Mouse (Mus musculus): ENCODE measurements around the gene Rab30.

DNA sequence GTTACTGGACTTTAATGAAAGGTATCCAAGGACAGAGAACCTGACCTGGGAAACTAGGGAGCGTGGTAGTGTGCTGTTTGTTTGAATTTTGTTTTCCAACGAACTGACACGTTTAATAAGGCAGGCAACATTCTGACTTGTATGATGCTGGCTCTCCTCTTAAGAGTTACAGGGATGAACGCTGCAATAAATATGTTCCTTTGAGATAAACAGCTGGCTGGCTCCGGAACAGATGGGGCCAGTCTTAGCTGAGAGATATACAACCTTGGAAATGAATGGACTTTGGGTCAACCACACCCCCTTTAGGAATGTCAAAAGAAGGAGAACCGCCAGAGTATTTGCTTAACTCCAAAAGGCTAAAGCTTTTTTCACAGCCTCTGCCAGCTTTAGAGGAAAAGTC is 1.4 kb downstream of the Rab30 start:
- TF ChIP-seq EP300 (IDR thresholded peaks at IDR 0.05): 0 out of 2 replicates have a peak, but pooled peaks have one; percentile 26
- no peak for TF ChIP-seq CTCF (IDR thresholded peaks at IDR 0.05)

Data from lung, postnatal 0 days (tissue).